Mouse (Mus musculus) midbrain, embryonic 15.5 days (tissue): ENCODE results near the gene Gns. TPM values are rescaled to one million over a fixed set of nuclear protein-coding genes. Genes with fewer than 3 reads are reported as not detected.
"Not testable (repeated sequence)": the region's sequence is repeated elsewhere in the genome, so short reads cannot be mapped to it uniquely, and the experiment has no call there.

Source experiments
- ATAC-seq: fragments of 200-750 bp; cut with Nextera tagmentation; replicated peaks from 2 replicates; pipeline ENCODE4 v1.8.0; 2017; ENCODE audit warnings: moderate TSS enrichment
- H3K27ac ChIP-seq: fragments of 300-500 bp; sonication (generic); 2 replicates; pipeline ENCODE4 v1.5.1; 2015; ENCODE audit warnings: mild to moderate bottlenecking, inconsistent platforms
- H3K27me3 ChIP-seq: fragments of 300-500 bp; sonication (generic); replicated peaks from 2 replicates; pipeline ENCODE4 v1.6.1; 2015; ENCODE audit warnings: inconsistent platforms
- H3K36me3 ChIP-seq: fragments of 300-500 bp; sonication (generic); replicated peaks from 2 replicates; pipeline ENCODE4 v1.6.1; 2015; ENCODE audit warnings: inconsistent platforms
- H3K4me1 ChIP-seq: fragments of 300-500 bp; sonication (generic); 2 replicates; pipeline ENCODE4 v1.6.1; 2015; ENCODE audit warnings: inconsistent platforms
- H3K4me2 ChIP-seq: fragments of 300-500 bp; sonication (generic); 2 replicates; pipeline ENCODE4 v1.6.1; 2015; ENCODE audit warnings: inconsistent platforms, mild to moderate bottlenecking, moderate library complexity
- H3K4me3 ChIP-seq: fragments of 300-500 bp; sonication (generic); 2 replicates; pipeline ENCODE4 v1.5.1; 2015; ENCODE audit warnings: mild to moderate bottlenecking, inconsistent platforms
- H3K9ac ChIP-seq: fragments of 300-500 bp; sonication (generic); 2 replicates; pipeline ENCODE4 v1.6.1; 2015; ENCODE audit warnings: mild to moderate bottlenecking, inconsistent platforms
- H3K9me3 ChIP-seq: fragments of 300-500 bp; sonication (generic); 2 replicates; pipeline ENCODE4 v1.6.1; 2016; ENCODE audit warnings: inconsistent platforms
- WGBS: fragments of 180-500 bp; shearing (Covaris S2); methylation state at CpG from one replicate; pipeline ENCODE4 v1.1.7; 2015; ENCODE audit warnings: mixed read lengths; 5-methylcytosine and 5-hydroxymethylcytosine counted together
- polyA plus RNA-seq: library from polyadenylated mRNA; unstranded; fragments of >200 nt; fragmentation: Nextera tagmentation; extraction: Ambion mirVana; gene quantifications from 2 replicates; pipeline ENCODE4 v1.2.1, GENCODE M21; 2015

Gns gene
- polyA plus RNA-seq = 38.8 and 40.7 TPM in 2 replicates

DNA sequence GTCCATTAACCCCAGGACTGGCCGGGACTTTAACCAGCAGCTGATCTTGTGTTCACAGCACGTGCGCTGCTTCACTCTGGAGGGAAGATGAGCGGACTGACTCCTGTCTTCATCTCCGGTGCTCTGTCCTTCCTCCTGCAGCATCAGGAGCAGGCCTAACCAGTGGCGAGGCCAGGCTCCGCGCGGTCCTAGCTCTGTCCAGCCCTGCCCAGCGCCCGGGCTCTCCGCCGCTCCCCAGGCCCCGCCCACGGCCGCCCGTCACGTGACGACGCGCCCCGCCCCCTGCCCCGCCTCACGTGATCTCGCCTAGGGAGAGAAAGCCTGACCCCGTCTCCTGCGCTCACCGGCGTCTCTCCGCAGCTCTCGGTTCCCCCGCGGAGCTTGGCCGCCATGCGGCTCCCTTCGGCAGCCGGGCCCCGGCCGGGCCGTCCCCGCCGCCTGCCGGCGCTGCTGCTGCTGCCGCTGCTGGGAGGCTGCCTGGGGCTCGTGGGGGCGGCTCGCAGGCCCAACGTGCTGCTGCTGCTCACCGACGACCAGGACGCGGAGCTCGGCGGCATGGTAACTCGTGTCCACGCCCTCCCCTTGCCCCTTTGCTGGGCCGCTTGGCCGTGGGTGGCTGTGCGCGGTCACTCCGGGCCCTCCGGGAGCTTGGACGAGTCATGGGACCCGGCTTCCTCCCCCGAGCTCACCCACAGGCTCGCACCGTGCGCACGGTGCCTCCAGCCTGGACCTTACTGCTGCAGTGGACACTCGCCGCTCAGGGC is at the start of gene Gns:
Gns (plus strand) TSS at position 290 of the 764 bp plus-strand sequence.
- peaks cover 16% of the 10 kb centered on the region for H3K4me1 ChIP-seq
- under 1% methylated on average over 70 of the region's 72 CpGs for WGBS
- H3K36me3 ChIP-seq = no peaks in the 10 kb centered on the region
- no peaks in the 10 kb centered on the region for H3K9me3 ChIP-seq
- peak within 1 kb of the TSS; percentile 77 for H3K4me2 ChIP-seq
- no peaks in the 10 kb centered on the region for H3K27me3 ChIP-seq
- H3K4me3 ChIP-seq = peak within 1 kb of the TSS; percentile 86
- peak; percentile 98 for ATAC-seq
- peak within 1 kb of the TSS; percentile 75 for H3K27ac ChIP-seq
- peak within 1 kb of the TSS; percentile 82 for H3K9ac ChIP-seq

DNA sequence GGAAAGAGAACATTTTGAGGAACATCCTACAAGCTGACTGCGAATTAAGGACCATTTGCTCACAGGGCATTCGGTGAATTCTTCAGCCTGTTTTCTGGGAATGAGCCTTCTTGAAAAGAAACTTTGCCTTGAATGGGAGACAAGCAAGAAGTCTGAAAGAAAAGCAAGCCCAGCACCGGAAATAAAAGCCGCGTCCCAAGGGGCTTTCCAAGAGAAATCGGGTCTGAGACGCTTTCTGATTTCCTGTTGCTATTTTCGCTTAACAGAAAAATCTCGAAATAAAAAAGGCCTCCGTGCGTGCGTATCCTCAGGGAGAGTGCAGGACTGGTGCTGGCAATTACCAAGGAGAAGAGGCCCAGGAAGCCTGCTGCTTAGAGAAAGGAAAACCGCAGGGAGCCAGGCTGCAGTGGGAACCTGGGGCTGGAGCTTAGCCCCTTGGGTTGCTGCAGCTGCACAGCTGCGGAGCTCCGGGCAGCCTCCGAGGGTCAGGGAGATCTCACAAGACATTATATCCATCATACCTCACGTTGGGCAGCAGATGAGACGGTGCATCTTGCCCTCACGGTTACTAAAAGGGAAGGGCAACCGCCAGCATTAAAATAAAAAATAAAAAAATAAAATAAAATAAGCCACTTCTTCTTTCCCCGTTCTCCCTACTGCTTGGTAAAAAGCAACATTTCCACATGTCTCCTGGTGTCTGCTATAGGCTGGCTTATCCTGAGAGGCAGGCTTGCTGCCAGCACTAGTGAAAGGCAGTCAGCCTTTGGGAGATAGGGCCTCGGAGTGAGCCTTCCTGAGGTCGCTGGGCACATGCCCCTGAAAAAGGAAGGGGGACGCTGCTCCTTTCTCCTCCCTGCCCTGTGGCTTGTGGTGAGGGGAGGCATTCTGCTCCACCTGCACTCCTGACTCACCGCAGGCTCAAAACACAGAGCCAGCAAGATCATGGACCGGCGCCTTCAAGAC is 49.3 kb upstream of the Gns start:
- Histone ChIP-seq H3K9ac (peak overlapping the region; percentile 33; the same call in 1 of the 2 replicates), H3K4me2 (peak overlapping the region; percentile 30), H3K27me3 (peaks cover 5% of the 10 kb centered on the region; the same call in 1 of the 2 replicates), H3K4me1 (peaks cover 18% of the 10 kb centered on the region), H3K4me3 (no peak overlapping the region), H3K27ac (peak overlapping the region; percentile 44; the same call in 1 of the 2 replicates), H3K36me3 (no peaks in the 10 kb centered on the region), H3K9me3 (no peaks in the 10 kb centered on the region)
- WGBS = 24% methylated on average over 27 of the region's 27 CpGs
- no peak for ATAC-seq

- Histone ChIP-seq H3K9ac (no peak overlapping the region), H3K27me3 (peaks cover 5% of the 10 kb centered on the region; the same call in 1 of the 2 replicates), H3K27ac (no peak overlapping the region), H3K36me3 (no peaks in the 10 kb centered on the region), H3K4me1 (peaks cover 16% of the 10 kb centered on the region), H3K4me2 (no peak overlapping the region), H3K9me3 (no peaks in the 10 kb centered on the region), H3K4me3 (no peak overlapping the region)
- 90% methylated on average over 10 of the region's 10 CpGs for WGBS
- ATAC-seq = no peak
These were observed 48.5 kb upstream of the Gns start for GRCm38 (mm10) chr10:121316361-121316760.

- WGBS = 78% methylated on average over 7 of the region's 7 CpGs
- ATAC-seq = no peak
- peaks cover 10% of the 10 kb centered on the region for H3K4me1 ChIP-seq
- H3K4me3 ChIP-seq = no peak overlapping the region
- no peak overlapping the region for H3K9ac ChIP-seq
- peaks cover 5% of the 10 kb centered on the region; the same call in 1 of the 2 replicates for H3K27me3 ChIP-seq
- no peak overlapping the region for H3K27ac ChIP-seq
- H3K9me3 ChIP-seq = no peaks in the 10 kb centered on the region
- no peaks in the 10 kb centered on the region for H3K36me3 ChIP-seq
- no peak overlapping the region for H3K4me2 ChIP-seq
These were observed 46.4 kb upstream of the Gns start for GRCm38 (mm10) chr10:121318397-121318950.

- ATAC-seq = no peak
- Histone ChIP-seq H3K4me2 (no peak overlapping the region), H3K9ac (no peak overlapping the region), H3K4me1 (no peaks in the 10 kb centered on the region), H3K27me3 (no peaks in the 10 kb centered on the region), H3K27ac (no peak overlapping the region), H3K36me3 (no peaks in the 10 kb centered on the region), H3K9me3 (no peaks in the 10 kb centered on the region), H3K4me3 (no peak overlapping the region)
- 78% methylated on average over 7 of the region's 7 CpGs for WGBS
These were observed 41.4 kb upstream of the Gns start for GRCm38 (mm10) chr10:121323493-121323892.

DNA sequence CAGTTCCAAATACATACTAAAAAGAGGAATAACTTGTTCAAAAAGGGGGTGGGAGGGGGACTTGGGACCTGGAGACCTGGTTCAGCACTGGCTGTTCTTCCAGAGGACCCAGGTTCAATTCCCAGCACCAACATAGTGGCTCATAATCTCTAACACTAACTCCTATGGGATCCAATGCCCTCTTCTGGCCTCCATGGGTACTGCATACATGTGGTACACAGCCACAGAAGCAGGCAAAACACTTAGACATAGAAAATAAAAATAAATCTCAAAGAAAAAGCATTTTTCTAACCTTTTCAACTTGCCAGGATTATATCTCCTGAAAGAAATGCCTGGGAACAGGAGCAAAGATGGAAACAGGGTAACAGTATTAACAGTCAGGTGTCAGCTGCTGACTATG is 38.7 kb upstream of the Gns start:
- H3K27ac ChIP-seq = no peak overlapping the region
- H3K4me2 ChIP-seq = no peak overlapping the region
- H3K9ac ChIP-seq = no peak overlapping the region
- H3K36me3 ChIP-seq = no peaks in the 10 kb centered on the region
- H3K9me3 ChIP-seq = no peaks in the 10 kb centered on the region
- H3K4me3 ChIP-seq = no peak overlapping the region
- ATAC-seq = no peak
- H3K4me1 ChIP-seq = no peaks in the 10 kb centered on the region
- no peaks in the 10 kb centered on the region for H3K27me3 ChIP-seq

DNA sequence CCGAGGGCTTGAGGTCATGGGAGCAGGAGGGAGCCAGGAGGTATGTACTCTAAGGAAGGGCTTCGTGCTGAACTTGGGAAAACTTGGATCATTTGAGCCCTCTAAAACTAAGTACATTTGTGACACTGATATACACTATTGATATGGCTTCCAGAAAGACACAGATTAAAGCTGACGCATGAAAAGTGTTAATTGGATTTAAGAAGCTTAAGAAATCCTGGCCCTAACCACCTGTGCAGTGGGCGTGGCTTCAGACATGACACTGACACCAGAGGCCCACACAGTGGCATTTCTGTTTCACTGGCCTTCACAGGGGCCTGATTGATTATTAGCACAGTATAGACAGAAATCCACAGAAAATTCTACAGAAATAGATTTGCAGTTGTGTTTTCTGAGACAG is 35.3 kb upstream of the Gns start:
- no peak for ATAC-seq
- no peaks in the 10 kb centered on the region for H3K36me3 ChIP-seq
- WGBS = 73% methylated on average over 4 of the region's 4 CpGs

DNA sequence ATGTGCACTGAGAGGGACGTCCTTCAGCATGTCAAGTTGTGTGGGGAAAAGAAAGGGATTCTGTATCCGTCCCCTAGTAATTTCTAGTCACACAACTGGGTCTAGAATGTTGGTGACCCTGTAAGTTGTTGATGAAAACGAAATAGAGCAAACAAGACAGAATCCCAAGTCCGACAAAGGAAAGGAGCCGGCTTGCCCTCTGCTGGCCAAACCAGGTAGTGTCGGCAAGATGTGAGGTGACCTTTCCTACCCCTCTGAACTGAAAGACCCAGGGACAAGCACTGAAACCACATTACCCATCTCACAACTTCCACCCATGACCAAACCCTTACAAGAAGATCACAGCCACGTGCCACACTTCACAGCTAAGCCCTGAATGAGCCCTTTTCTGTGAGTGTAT is 34.0 kb upstream of the Gns start:
- Histone ChIP-seq H3K9ac (no peak overlapping the region), H3K27ac (no peak overlapping the region), H3K36me3 (no peaks in the 10 kb centered on the region), H3K27me3 (no peaks in the 10 kb centered on the region), H3K9me3 (no peaks in the 10 kb centered on the region), H3K4me2 (no peak overlapping the region), H3K4me3 (no peak overlapping the region), H3K4me1 (no peaks in the 10 kb centered on the region)
- ATAC-seq = no peak
- WGBS = 12% methylated on average over 7 of the region's 7 CpGs

More for the DNA sequence above, 35.3 kb upstream of the Gns start:
- H3K27me3 ChIP-seq = no peaks in the 10 kb centered on the region
- no peaks in the 10 kb centered on the region for H3K9me3 ChIP-seq
- H3K4me2 ChIP-seq = no peak overlapping the region
- H3K9ac ChIP-seq = no peak overlapping the region
- H3K27ac ChIP-seq = no peak overlapping the region
- H3K4me3 ChIP-seq = no peak overlapping the region
- H3K4me1 ChIP-seq = no peaks in the 10 kb centered on the region

DNA sequence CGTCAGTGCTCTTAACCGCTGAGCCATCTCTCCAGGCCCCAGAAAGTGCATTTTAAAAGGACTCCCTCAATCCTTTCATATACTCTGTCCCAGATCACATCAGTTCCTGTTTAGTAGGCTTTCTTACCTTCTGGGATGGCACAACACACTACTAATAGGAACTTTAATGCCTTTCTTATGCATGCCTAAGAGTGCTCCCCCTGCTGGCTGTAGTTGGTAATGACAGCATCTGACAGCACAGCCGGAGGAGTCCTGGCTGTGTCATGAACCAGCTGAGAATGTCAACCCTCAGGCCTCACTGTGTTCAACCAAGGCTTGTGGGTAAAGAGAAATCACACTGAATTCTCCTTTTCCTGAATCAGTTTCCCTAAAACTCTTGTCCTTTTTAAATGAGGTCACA is 30.3 kb upstream of the Gns start:
- ATAC-seq = no peak
- WGBS = 81% methylated on average over 3 of the region's 3 CpGs
- H3K27me3 ChIP-seq = no peaks in the 10 kb centered on the region

DNA sequence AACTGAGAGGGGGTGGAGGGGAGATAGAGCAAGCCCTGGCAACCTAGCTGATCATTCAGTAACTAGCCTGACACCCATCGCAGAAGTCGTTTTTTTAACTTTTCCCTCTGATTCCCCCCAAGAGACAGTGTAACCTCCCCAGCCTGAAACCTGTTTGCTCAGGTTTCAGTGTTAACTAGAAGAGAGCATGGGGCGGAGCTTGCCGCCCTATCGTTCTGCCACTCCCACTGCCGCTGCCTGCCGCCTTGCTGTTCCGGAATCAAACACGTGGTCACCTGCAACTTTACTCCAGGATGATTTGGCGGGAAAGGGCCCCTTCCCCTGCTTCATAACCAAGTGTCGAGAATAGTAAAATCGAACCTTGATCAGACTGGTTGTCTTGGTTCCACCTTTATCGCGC is 28.4 kb upstream of the Gns start:
- H3K27me3 ChIP-seq, H3K4me3 ChIP-seq, H3K9ac ChIP-seq, H3K27ac ChIP-seq, ATAC-seq, H3K4me2 ChIP-seq, H3K9me3 ChIP-seq, H3K36me3 ChIP-seq: not testable (repeated sequence)
- peaks cover 12% of the 10 kb centered on the region for H3K4me1 ChIP-seq
- 83% methylated on average over 14 of the region's 14 CpGs for WGBS

More for the DNA sequence above, 30.3 kb upstream of the Gns start:
- H3K4me2 ChIP-seq = no peak overlapping the region
- no peaks in the 10 kb centered on the region for H3K9me3 ChIP-seq
- no peaks in the 10 kb centered on the region for H3K4me1 ChIP-seq
- H3K27ac ChIP-seq = no peak overlapping the region
- no peak overlapping the region for H3K9ac ChIP-seq
- H3K4me3 ChIP-seq = no peak overlapping the region
- no peaks in the 10 kb centered on the region for H3K36me3 ChIP-seq

DNA sequence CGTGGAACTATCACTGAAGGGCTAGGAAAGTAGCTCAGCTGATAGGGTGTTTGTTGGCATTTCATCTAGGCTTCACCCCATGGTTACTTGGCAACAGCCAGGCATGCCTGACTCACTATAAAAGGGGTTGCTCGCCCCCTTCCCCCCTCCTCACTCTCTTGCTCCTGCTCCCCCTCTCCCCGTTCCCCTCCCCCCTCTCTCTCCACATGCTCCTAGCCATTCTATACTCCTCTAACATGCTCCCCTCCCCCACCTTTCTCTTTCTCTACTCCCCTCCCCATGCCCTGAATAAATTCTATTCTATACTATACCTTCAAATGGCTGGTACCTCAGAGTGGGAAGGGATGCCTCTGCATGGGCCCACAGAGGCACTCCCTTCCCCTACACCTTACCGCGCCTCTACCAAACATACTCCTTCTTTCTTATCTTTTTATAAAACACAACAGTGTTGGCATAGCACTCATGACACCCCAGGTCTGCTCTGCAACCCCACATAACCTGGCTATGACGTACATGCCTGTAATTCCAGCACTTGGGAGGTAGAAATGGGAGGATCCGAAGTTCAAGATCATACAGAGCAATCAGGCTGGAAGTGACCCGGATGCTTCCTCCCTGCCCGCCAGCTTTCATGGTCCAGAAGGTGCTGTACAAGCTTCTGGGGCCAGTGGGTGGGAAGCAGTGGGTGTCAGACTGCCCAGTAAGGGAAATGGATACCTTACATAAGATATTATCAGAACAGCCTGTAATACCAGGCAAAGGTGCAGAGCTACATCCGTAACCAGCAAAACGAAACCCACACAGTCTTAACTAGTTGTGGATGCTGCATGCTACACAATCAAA is 23.9 kb upstream of the Gns start:
- Histone ChIP-seq H3K9me3 (no peaks in the 10 kb centered on the region), H3K27me3 (no peaks in the 10 kb centered on the region), H3K4me2 (no peak overlapping the region), H3K27ac (no peak overlapping the region), H3K36me3 (no peaks in the 10 kb centered on the region), H3K9ac (no peak overlapping the region), H3K4me3 (no peak overlapping the region), H3K4me1 (peaks cover 12% of the 10 kb centered on the region)
- ATAC-seq = peak; percentile 80
- WGBS = 54% methylated on average over 11 of the region's 11 CpGs
